Mouse (Mus musculus): ENCODE results near the gene Pnliprp1. TPM values are rescaled to one million over a fixed set of nuclear protein-coding genes. Genes with fewer than 3 reads are reported as not detected.

Pnliprp1 gene
- polyA plus RNA-seq (2015; fragmentation: Nextera tagmentation; extraction: Ambion mirVana), result 0.59 and 0.96 TPM in 2 replicates

DNA sequence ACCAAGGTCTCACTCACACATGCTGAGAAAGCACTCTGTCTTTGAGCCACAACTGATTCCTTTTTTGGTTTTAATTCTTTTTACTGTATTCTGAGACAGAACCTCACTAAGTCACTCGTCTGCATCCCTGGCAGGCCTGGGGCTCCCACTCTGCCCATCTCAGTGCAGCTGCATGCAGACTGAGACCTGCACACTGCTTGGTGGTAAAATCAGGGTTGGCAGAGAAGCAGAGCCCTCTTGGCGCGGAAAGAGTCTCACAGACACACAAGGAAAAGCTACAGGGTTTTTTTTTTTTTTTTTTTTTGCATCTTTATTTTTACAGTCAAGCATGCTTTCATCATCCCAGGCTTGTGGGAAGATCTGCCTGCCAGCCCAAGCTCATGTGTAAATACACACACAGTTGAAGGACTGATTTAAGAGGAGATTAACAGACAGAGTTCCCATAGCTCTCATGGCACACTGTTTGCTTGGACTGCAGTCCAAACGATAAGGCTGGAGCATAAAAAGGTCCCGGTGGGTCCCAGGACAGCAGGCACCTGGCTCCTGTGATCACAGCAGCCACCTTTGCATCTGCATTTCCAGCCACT, at the start of gene Pnliprp1:
Gene Pnliprp1, plus strand, starts transcription at position 443 of the 587 bp plus-strand sequence.
- Histone ChIP-seq H3K9me3 (replicated peaks) (no peaks in the 10 kb centered on the region), H3K27me3 (no peaks in the 10 kb centered on the region), H3K9ac (no peak within 1 kb of the TSS), H3K36me3 (no peaks in the 10 kb centered on the region), H3K27ac (replicated peaks) (peak within 1 kb of the TSS; percentile 49; the same call in 1 of the 2 replicates), H3K4me2 (replicated peaks) (no peak within 1 kb of the TSS), H3K4me1 (peaks cover 9% of the 10 kb centered on the region; the same call in 1 of the 2 replicates), H3K4me3 (replicated peaks) (no peak within 1 kb of the TSS)
- 40% methylated on average over 5 of the region's 5 CpGs for WGBS
- no peak for ATAC-seq (ENCODE audit: insufficient number of reproducible peaks, low FRiP score, low TSS enrichment, low read depth)

DNA sequence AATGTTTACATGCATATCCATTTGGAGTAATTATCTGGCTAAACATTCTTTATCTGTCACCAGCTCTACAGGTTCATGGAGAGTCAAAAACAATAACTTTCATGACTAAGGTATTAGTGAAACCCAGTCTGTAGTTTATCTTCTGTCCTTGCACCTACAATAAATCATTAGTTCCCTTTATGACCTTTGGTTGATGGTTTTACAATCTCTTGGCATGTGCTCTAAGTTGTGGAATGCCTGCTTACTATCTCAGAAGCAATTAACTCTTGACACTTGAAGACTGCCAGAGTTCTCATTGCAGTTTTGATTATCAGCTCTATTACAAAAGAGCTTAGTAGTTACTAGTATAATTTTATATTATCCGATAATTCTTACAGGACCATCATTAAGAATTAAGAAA, 39.8 kb upstream of the Pnliprp1 start:
- no peaks in the 10 kb centered on the region for H3K4me1 ChIP-seq
- no peak overlapping the region for H3K27ac ChIP-seq (replicated peaks)
- no peak overlapping the region for H3K4me3 ChIP-seq (replicated peaks)
- H3K9ac ChIP-seq, result no peak overlapping the region
- 94% methylated on average over 1 of the region's 1 CpGs for WGBS
- no peak for ATAC-seq (ENCODE audit: insufficient number of reproducible peaks, low FRiP score, low TSS enrichment, low read depth)
- H3K36me3 ChIP-seq, result no peaks in the 10 kb centered on the region
- H3K27me3 ChIP-seq, result no peaks in the 10 kb centered on the region
- no peak overlapping the region for H3K4me2 ChIP-seq (replicated peaks)
- no peaks in the 10 kb centered on the region for H3K9me3 ChIP-seq (replicated peaks)

DNA sequence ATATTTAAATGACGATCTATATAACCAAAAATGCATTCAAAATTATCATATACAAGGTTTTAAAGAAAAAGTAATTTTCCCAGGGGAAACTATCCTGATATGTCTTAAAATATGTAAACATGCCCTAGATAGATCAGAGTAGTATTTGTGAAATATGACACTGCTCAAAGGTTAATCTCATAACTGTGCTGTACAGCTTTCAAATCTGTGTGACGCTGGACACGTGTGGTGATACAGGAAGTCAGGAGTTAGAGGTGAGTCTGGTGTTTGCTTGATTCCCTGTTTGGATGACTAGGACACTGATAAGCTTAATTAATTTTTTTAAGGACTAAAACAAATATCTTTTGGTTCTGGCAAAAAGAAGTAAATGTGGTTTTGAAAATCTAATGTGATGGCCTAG, 33.4 kb upstream of the Pnliprp1 start:
- WGBS, result 68% methylated on average over 3 of the region's 3 CpGs
- H3K4me2 ChIP-seq (replicated peaks), result no peak overlapping the region
- H3K9me3 ChIP-seq (replicated peaks), result no peaks in the 10 kb centered on the region
- no peaks in the 10 kb centered on the region for H3K4me1 ChIP-seq
- no peak overlapping the region for H3K9ac ChIP-seq
- H3K4me3 ChIP-seq (replicated peaks), result no peak overlapping the region
- no peaks in the 10 kb centered on the region for H3K27me3 ChIP-seq
- H3K27ac ChIP-seq (replicated peaks), result no peak overlapping the region
- no peak for ATAC-seq (ENCODE audit: insufficient number of reproducible peaks, low FRiP score, low TSS enrichment, low read depth)
- H3K36me3 ChIP-seq, result no peaks in the 10 kb centered on the region

DNA sequence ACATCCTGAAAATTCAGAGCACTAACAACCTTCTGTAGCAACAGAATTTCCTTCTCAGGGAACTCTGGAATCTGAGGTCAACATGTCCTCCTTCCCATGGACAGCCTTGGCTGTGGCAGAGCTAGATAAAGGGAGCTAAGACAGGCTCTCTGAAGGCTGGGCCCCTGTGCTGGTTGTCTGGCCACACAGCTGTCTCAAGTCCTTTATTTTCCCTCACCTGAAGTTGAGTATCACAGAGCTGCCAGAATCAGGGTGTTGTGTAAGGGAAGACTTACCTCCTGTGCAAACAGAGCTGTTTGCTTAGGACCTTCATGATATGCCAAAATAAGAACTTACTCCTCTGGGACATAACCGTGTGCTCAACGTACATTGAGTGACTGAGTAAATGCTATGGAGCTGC, 32.5 kb upstream of the Pnliprp1 start:
- no peak for ATAC-seq (ENCODE audit: insufficient number of reproducible peaks, low FRiP score, low TSS enrichment, low read depth)
- 68% methylated on average over 2 of the region's 2 CpGs for WGBS

DNA sequence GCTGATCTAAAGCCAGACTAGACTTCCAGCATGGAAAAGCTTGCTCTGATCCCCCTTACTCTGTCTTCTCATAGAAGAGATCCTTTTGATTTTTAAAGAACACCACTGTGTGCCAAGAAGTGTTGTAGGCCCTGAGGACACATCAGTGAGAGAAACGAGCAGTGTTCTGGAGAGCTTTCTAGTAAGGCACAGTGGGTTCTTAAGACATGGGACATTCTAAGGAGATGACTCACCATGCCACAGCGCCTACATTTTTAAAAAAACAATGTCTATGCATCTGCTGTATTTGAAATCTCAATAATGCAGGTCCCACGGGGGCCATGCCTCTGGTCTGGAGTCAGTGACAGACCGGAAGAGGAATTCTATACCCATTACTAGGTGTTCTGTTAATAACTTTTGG, 24.1 kb upstream of the Pnliprp1 start:
- H3K9me3 ChIP-seq (replicated peaks), result no peaks in the 10 kb centered on the region
- no peaks in the 10 kb centered on the region for H3K27me3 ChIP-seq
- WGBS, result 68% methylated on average over 4 of the region's 4 CpGs
- H3K27ac ChIP-seq (replicated peaks), result no peak overlapping the region
- no peak overlapping the region for H3K4me2 ChIP-seq (replicated peaks)
- H3K4me3 ChIP-seq (replicated peaks), result no peak overlapping the region
- no peak overlapping the region for H3K9ac ChIP-seq
- ATAC-seq (ENCODE audit: insufficient number of reproducible peaks, low FRiP score, low TSS enrichment, low read depth), result no peak
- no peaks in the 10 kb centered on the region for H3K36me3 ChIP-seq
- H3K4me1 ChIP-seq, result no peaks in the 10 kb centered on the region

More for the DNA sequence above, 32.5 kb upstream of the Pnliprp1 start:
- Histone ChIP-seq H3K4me3 (replicated peaks) (no peak overlapping the region), H3K27ac (replicated peaks) (no peak overlapping the region), H3K9me3 (replicated peaks) (no peaks in the 10 kb centered on the region), H3K4me1 (no peaks in the 10 kb centered on the region), H3K36me3 (no peaks in the 10 kb centered on the region), H3K4me2 (replicated peaks) (no peak overlapping the region), H3K9ac (no peak overlapping the region), H3K27me3 (no peaks in the 10 kb centered on the region)

DNA sequence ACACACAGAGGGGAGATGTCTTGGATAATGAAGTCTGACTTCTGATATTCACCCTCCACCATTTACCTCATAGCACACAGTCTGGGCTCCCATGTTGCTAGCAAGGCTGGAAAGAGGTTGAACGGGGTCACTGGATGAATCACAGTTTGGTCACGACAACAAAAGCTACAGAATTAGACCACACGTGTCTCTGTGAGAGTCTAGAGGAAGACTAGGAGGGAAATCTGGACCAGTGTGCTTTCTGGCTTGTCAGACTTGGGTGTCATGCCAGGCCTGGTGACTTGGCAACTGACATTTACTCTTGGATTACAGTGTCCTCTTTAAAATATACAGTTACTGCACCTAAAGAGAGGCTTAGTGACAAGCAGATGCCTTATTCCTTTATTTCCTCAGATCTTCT, 20.1 kb upstream of the Pnliprp1 start:
- no peaks in the 10 kb centered on the region for H3K9me3 ChIP-seq (replicated peaks)
- H3K4me1 ChIP-seq, result no peaks in the 10 kb centered on the region
- H3K9ac ChIP-seq, result no peak overlapping the region
- H3K27me3 ChIP-seq, result no peaks in the 10 kb centered on the region
- no peak overlapping the region for H3K4me2 ChIP-seq (replicated peaks)
- no peak for ATAC-seq (ENCODE audit: insufficient number of reproducible peaks, low FRiP score, low TSS enrichment, low read depth)
- no peak overlapping the region for H3K4me3 ChIP-seq (replicated peaks)
- H3K36me3 ChIP-seq, result no peaks in the 10 kb centered on the region
- 69% methylated on average over 3 of the region's 3 CpGs for WGBS
- H3K27ac ChIP-seq (replicated peaks), result no peak overlapping the region

DNA sequence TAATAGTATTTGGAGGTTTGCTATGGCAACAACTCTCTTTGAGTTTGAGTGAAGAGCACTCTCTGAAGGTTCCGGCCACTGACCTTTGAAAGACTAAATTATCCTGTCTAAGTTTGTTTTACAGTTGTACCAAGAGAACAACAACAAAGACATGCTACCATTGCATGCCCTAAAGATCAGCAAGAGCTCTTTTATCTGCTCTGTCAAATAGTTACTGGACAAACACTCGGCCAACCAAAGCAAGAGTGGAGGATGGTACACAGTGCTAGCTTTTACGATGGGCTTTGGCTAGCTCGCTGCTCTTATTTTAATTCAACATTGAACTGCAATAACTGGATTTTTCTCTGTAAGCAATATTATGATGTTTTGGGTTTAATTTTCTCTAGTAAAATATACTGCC, 10.8 kb upstream of the Pnliprp1 start:
- Histone ChIP-seq H3K4me3 (replicated peaks) (no peak overlapping the region), H3K4me2 (replicated peaks) (no peak overlapping the region), H3K27ac (replicated peaks) (no peak overlapping the region), H3K27me3 (no peaks in the 10 kb centered on the region), H3K4me1 (no peaks in the 10 kb centered on the region), H3K9ac (no peak overlapping the region), H3K9me3 (replicated peaks) (no peaks in the 10 kb centered on the region), H3K36me3 (no peaks in the 10 kb centered on the region)
- WGBS, result 91% methylated on average over 4 of the region's 4 CpGs
- no peak for ATAC-seq (ENCODE audit: insufficient number of reproducible peaks, low FRiP score, low TSS enrichment, low read depth)

DNA sequence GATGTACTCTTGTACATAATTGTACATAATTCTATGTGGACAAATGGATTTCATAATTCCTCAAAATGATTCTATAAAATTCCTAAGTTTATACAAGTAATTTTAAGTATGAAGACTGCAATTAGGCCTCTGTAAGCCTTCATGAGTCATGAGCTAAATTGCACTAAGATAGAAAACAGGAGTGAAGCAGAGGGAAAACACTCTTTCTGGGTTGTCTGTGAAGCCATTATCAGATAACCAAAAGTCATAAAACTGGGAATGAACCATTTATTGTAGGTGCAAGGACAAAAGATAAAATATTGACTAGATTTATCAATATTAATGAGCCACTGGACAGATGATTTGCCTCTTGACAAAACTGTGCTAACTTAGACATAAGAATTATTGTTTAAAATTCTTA, 8.2 kb upstream of the Pnliprp1 start:
- Histone ChIP-seq H3K4me2 (replicated peaks) (no peak overlapping the region), H3K36me3 (no peaks in the 10 kb centered on the region), H3K4me3 (replicated peaks) (no peak overlapping the region), H3K27me3 (no peaks in the 10 kb centered on the region), H3K9me3 (replicated peaks) (no peaks in the 10 kb centered on the region), H3K4me1 (no peaks in the 10 kb centered on the region), H3K27ac (replicated peaks) (no peak overlapping the region), H3K9ac (no peak overlapping the region)
- no peak for ATAC-seq (ENCODE audit: insufficient number of reproducible peaks, low FRiP score, low TSS enrichment, low read depth)

DNA sequence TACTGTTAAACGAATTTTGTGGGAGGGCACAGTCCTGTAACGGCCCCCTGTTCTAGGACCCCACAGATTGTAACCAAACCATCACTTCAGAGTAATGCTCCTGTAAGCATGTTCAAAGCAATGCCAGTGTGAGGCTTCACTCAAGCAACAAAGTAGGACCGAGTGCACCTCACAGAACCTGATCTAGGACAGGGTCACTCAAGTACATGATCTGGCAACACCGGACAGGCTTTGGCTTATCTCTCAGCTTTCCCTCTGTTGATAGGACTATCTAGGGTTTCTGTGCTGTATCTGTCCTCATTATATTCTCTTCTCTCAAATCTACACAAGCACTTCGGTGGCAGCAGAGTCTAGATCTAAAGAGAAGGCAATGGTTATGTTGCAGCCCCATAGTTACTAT, 2.1 kb upstream of the Pnliprp1 start:
- Histone ChIP-seq H3K4me1 (peaks cover 9% of the 10 kb centered on the region; the same call in 1 of the 2 replicates), H3K27ac (replicated peaks) (no peak overlapping the region), H3K4me2 (replicated peaks) (no peak overlapping the region), H3K9ac (no peak overlapping the region), H3K9me3 (replicated peaks) (no peaks in the 10 kb centered on the region), H3K27me3 (no peaks in the 10 kb centered on the region), H3K4me3 (replicated peaks) (no peak overlapping the region), H3K36me3 (no peaks in the 10 kb centered on the region)
- WGBS, result 88% methylated on average over 5 of the region's 5 CpGs
- no peak for ATAC-seq (ENCODE audit: insufficient number of reproducible peaks, low FRiP score, low TSS enrichment, low read depth)

DNA sequence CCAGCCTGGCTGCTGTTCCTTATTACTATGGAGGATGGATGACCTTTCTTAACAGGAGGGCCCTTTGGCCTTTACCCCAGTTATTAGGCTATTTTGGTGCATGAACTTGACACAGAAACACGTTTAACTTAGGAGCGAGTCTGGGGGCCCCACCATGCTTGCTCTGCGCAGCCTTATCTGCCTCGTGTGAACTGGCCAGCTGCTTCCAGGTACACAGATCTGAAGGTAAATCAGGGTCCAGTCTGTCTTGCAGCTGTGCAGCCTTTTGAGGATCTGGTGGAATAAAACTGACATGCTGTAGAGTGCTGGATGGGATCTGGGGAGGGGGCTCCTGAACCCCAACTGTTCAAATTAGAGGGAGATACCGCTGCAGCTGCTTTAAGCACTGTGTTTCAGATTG, 931 bp upstream of the Pnliprp1 start:
- H3K9ac ChIP-seq, result no peak overlapping the region
- H3K27ac ChIP-seq (replicated peaks), result no peak overlapping the region
- H3K27me3 ChIP-seq, result no peaks in the 10 kb centered on the region
- 69% methylated on average over 5 of the region's 5 CpGs for WGBS
- peaks cover 9% of the 10 kb centered on the region; the same call in 1 of the 2 replicates for H3K4me1 ChIP-seq
- no peak for ATAC-seq (ENCODE audit: insufficient number of reproducible peaks, low FRiP score, low TSS enrichment, low read depth)
- H3K36me3 ChIP-seq, result no peaks in the 10 kb centered on the region
- H3K4me2 ChIP-seq (replicated peaks), result no peak overlapping the region
- H3K9me3 ChIP-seq (replicated peaks), result no peaks in the 10 kb centered on the region
- H3K4me3 ChIP-seq (replicated peaks), result no peak overlapping the region

DNA sequence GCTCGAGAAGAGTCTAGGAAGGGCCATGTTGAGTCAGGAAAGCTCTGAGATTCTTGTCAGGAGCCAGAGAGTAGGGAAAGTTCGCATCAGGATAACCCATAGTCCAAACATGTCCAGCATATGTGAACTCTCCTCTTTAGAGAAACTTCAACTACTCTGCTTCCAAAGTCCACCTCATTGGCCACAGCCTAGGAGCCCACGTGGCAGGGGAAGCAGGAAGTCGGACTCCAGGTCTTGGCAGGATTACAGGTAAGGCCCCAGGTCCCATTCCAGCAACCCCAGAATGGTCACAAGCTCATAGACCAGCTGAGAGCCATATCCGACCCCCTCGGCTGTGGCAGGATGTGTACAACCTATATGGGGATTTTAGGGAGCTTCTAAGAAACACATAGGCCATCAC, 4.5 kb downstream of the Pnliprp1 start:
- Histone ChIP-seq H3K9me3 (replicated peaks) (no peaks in the 10 kb centered on the region), H3K9ac (no peak overlapping the region), H3K4me1 (peaks cover 8% of the 10 kb centered on the region; the same call in 1 of the 2 replicates), H3K4me3 (replicated peaks) (no peak overlapping the region), H3K27ac (replicated peaks) (no peak overlapping the region), H3K36me3 (no peaks in the 10 kb centered on the region), H3K4me2 (replicated peaks) (no peak overlapping the region), H3K27me3 (no peaks in the 10 kb centered on the region)
- WGBS, result 79% methylated on average over 6 of the region's 6 CpGs
- ATAC-seq (ENCODE audit: insufficient number of reproducible peaks, low FRiP score, low TSS enrichment, low read depth), result no peak

DNA sequence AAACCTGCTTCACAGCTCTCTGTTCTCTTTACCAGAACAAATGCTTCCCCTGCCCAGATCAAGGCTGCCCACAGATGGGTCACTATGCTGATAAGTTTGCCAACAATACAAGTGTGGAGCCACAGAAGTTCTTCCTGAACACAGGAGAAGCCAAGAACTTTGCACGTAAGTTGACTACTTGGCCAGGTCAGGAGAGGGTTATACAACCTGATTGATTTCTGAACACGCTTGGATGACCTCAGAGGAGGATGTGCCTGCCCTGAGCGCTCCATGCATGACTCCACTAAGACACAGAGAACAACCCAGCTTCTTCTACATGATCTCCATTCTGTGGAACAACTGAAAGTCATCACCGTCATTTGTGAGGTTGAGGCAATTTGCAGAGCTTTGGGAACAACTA, 9.4 kb downstream of the Pnliprp1 start:
- no peaks in the 10 kb centered on the region for H3K4me1 ChIP-seq
- ATAC-seq (ENCODE audit: insufficient number of reproducible peaks, low FRiP score, low TSS enrichment, low read depth), result no peak
- no peaks in the 10 kb centered on the region for H3K27me3 ChIP-seq
- WGBS, result 87% methylated on average over 4 of the region's 4 CpGs
- no peaks in the 10 kb centered on the region for H3K9me3 ChIP-seq (replicated peaks)
- H3K9ac ChIP-seq, result no peak overlapping the region
- H3K4me2 ChIP-seq (replicated peaks), result no peak overlapping the region
- no peak overlapping the region for H3K4me3 ChIP-seq (replicated peaks)
- H3K27ac ChIP-seq (replicated peaks), result no peak overlapping the region
- no peaks in the 10 kb centered on the region for H3K36me3 ChIP-seq
